Mouse (Mus musculus) kidney, postnatal 10 days (tissue): ENCODE results near the gene Eva1c.
"Not testable (repeated sequence)": the region's sequence is repeated elsewhere in the genome, so short reads cannot be mapped to it uniquely, and the experiment has no call there.

Experiments
- DNase-seq: peaks from one replicate; pipeline ENCODE4 v3.0.0; 2021; ENCODE audit warnings: mixed read lengths

Gene Eva1c

GRCm38 (mm10) chr16:90826457-90826856, at the start of gene Eva1c:
Gene Eva1c, plus strand, starts transcription at chr16:90826719.
- no peak for DNase-seq

- no peak for DNase-seq
These were observed 46.7 kb upstream of the Eva1c start for GRCm38 (mm10) chr16:90779783-90780182.

- no peak for DNase-seq
These were observed 43.2 kb upstream of the Eva1c start for GRCm38 (mm10) chr16:90783302-90783701.

- DNase-seq, result no peak
These were observed 41.3 kb upstream of the Eva1c start for GRCm38 (mm10) chr16:90785257-90785656.

GRCm38 (mm10) chr16:90788580-90788979, 37.9 kb upstream of the Eva1c start:
- DNase-seq, result no peak

GRCm38 (mm10) chr16:90790946-90791345, 35.6 kb upstream of the Eva1c start:
- DNase-seq, result no peak

- no peak for DNase-seq
These were observed 34.5 kb upstream of the Eva1c start for GRCm38 (mm10) chr16:90792066-90792465.

- no peak for DNase-seq
These were observed 34.0 kb upstream of the Eva1c start for GRCm38 (mm10) chr16:90792500-90792899.

GRCm38 (mm10) chr16:90794708-90795107, 31.8 kb upstream of the Eva1c start:
- no peak for DNase-seq

GRCm38 (mm10) chr16:90798446-90798845, 28.1 kb upstream of the Eva1c start:
- no peak for DNase-seq

GRCm38 (mm10) chr16:90798848-90799247, 27.7 kb upstream of the Eva1c start:
- no peak for DNase-seq

- DNase-seq, result no peak
These were observed 26.7 kb upstream of the Eva1c start for GRCm38 (mm10) chr16:90799840-90800239.

- DNase-seq, result no peak
These were observed 25.3 kb upstream of the Eva1c start for GRCm38 (mm10) chr16:90801251-90801650.

GRCm38 (mm10) chr16:90801928-90802327, 24.6 kb upstream of the Eva1c start:
- no peak for DNase-seq

- no peak for DNase-seq
These were observed 22.1 kb upstream of the Eva1c start for GRCm38 (mm10) chr16:90804466-90804865.

GRCm38 (mm10) chr16:90809975-90810715, 16.4 kb upstream of the Eva1c start, which contains the start of gene Urb1:
Gene Urb1, minus strand, starts transcription at chr16:90810413.
- DNase-seq, result peak; percentile 100

- no peak for DNase-seq
These were observed 15.7 kb upstream of the Eva1c start for GRCm38 (mm10) chr16:90810716-90811256.

GRCm38 (mm10) chr16:90812086-90812485, 14.4 kb upstream of the Eva1c start:
- no peak for DNase-seq

- no peak for DNase-seq
These were observed 6.2 kb upstream of the Eva1c start for GRCm38 (mm10) chr16:90820326-90820725.

- no peak for DNase-seq
These were observed 5.3 kb upstream of the Eva1c start for GRCm38 (mm10) chr16:90821046-90821697.

GRCm38 (mm10) chr16:90822284-90822935, 4.1 kb upstream of the Eva1c start:
- DNase-seq, result no peak

- DNase-seq, result peak; percentile 47
These were observed 3.5 kb upstream of the Eva1c start for GRCm38 (mm10) chr16:90822981-90823380.

GRCm38 (mm10) chr16:90823986-90824385, 2.5 kb upstream of the Eva1c start:
- DNase-seq, result not testable (repeated sequence)

- no peak for DNase-seq
These were observed 478 bp upstream of the Eva1c start for GRCm38 (mm10) chr16:90826041-90826440.
